Mouse (Mus musculus) CD8-positive naive resting alpha-beta T cell, adult 57 days (primary cell): ENCODE data around the gene Ctnnd1. TPM values are rescaled to one million over a fixed set of nuclear protein-coding genes. Genes with fewer than 3 reads are reported as not detected.

Experiments used
- total RNA-seq: library from RNA; stranded (reverse); gene quantifications from one replicate; pipeline ENCODE4 v1.2.4, GENCODE M21; 2023

Ctnnd1 gene
- total RNA-seq, result 1.7 TPM

DNA sequence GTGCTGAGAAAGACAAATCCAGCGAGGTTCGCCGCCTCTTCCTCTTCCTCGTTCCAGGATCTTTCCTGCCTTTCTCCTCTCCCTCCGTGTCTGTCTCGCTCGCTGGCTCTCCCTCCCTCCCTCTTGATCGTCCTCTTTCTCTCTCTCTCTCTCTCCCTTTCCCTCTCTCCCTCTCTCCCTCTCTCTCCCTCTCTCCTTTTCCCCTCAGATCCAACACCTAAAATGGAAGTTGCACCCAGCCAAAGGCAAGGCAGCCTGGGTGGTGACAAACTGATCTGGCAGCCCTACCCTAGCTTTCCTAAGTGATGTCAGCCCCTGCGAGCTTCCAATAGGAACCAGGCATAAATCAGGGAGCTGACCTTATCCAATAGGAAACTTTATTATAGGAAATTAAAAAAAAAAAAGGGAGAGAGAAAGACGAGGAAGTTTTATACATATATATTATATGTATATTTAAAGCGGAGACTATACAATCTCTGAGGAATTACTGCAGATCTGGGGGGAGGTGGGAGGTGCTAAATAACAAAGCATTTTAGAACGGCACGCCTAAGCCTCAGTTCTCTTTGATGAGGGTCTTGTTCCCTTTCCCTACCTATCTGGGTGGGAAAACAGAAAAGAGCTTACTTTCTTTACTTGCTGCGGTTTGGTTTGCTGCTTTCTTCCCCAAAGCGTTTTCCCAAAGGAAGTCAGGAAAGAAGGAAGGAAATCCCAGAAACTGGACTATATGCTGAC lies at the start of gene Ctnnd1:
Gene Ctnnd1 (minus strand): TSS at position 302 of the 732 bp plus-strand sequence.

GRCm38 (mm10) chr2:84679016-84679415 lies 28.5 kb upstream of the Ctnnd1 start, which contains the start of gene Tmx2:
Gene Tmx2, minus strand, starts transcription at chr2:84679140.

GRCm38 (mm10) chr2:84677968-84678880 lies 27.7 kb upstream of the Ctnnd1 start, which contains the start of the genes Gm28635 and Med19:
Gene Gm28635, minus strand, starts transcription at chr2:84678041.
Gene Med19, plus strand, starts transcription at chr2:84678402.

GRCm38 (mm10) chr2:84670569-84670933 lies 20.0 kb upstream of the Ctnnd1 start, which contains the start of gene Selenoh:
Gene Selenoh, minus strand, starts transcription at chr2:84670770.

DNA sequence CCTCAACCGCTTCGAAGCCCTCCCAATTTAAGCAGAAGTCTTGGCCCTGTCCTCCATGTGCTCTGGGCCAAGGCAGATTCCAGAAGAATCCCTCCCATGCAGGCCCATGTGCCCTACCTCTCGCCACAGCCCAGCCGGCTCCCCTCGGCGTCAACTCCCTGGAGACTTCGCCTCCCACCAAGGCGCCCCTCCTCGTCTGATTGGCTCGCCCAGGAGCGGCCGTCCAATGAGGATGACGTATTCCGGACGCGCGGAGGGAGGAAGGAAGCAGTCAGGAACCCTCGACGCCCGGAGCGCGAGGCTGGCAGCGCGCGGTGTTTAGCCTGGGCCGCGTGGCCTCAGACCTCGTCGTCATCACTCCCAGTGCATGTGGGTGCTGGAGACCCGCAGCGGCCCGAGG lies 8.2 kb upstream of the Ctnnd1 start, which contains the start of gene Btbd18:
Gene Btbd18 (plus strand): TSS at position 274 of the 400 bp plus-strand sequence.

Other genes with a start within 250 kb of the Ctnnd1 start
- 33.5 TPM for gene Calcrl, start 225.4 kb downstream of the Ctnnd1 start, total RNA-seq
- 5.0 TPM for gene Tfpi, start 174.0 kb downstream of the Ctnnd1 start, total RNA-seq
- not detected for gene Btbd18, start 8.3 kb upstream of the Ctnnd1 start, total RNA-seq
- 38.9 TPM for gene Selenoh, start 20.0 kb upstream of the Ctnnd1 start, total RNA-seq
- gene Gm28635, start 27.3 kb upstream of the Ctnnd1 start, total RNA-seq, result not detected
- gene Med19, start 27.6 kb upstream of the Ctnnd1 start, total RNA-seq, result 12.8 TPM
- 38.8 TPM for gene Tmx2, start 28.4 kb upstream of the Ctnnd1 start, total RNA-seq
- 44.5 TPM for gene Zdhhc5, start 64.4 kb upstream of the Ctnnd1 start, total RNA-seq
- gene Clp1, start 76.6 kb upstream of the Ctnnd1 start, total RNA-seq, result 28.6 TPM
- gene Ypel4, start 83.3 kb upstream of the Ctnnd1 start, total RNA-seq, result 0.67 TPM
- not detected for gene Gm19426, start 92.9 kb upstream of the Ctnnd1 start, total RNA-seq
- gene Serping1, start 124.7 kb upstream of the Ctnnd1 start, total RNA-seq, result 0.95 TPM
- 10.3 TPM for gene Ube2l6, start 148.1 kb upstream of the Ctnnd1 start, total RNA-seq
- not detected for gene Smtnl1, start 171.9 kb upstream of the Ctnnd1 start, total RNA-seq
- 20.6 TPM for gene Timm10, start 176.2 kb upstream of the Ctnnd1 start, total RNA-seq
- 1.1 TPM for gene Slc43a1, start 188.1 kb upstream of the Ctnnd1 start, total RNA-seq
- not detected for gene Rtn4rl2, start 235.9 kb upstream of the Ctnnd1 start, total RNA-seq